Mouse (Mus musculus): ENCODE data around the gene Ubl7.

The Ubl7 gene

DNA sequence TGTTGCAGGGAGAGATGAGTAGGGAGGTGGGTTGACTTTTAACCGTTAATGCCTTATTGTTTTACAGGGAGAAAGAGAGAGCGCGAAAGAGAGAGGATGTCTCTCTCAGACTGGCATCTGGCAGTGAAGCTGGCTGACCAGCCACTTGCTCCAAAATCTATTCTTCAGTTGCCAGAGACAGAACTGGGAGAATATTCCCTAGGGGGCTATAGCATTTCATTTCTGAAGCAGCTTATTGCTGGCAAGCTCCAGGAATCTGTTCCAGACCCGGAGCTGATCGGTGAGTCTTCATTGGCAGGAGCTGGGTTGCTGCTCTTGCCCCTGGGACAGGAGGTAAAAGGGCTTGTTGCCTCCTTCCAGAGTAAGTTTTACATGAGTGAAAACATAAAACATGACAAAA is 1.8 kb downstream of the Ubl7 start:
- DNase-seq (ENCODE audit: low read depth, low spot score): no peak

DNA sequence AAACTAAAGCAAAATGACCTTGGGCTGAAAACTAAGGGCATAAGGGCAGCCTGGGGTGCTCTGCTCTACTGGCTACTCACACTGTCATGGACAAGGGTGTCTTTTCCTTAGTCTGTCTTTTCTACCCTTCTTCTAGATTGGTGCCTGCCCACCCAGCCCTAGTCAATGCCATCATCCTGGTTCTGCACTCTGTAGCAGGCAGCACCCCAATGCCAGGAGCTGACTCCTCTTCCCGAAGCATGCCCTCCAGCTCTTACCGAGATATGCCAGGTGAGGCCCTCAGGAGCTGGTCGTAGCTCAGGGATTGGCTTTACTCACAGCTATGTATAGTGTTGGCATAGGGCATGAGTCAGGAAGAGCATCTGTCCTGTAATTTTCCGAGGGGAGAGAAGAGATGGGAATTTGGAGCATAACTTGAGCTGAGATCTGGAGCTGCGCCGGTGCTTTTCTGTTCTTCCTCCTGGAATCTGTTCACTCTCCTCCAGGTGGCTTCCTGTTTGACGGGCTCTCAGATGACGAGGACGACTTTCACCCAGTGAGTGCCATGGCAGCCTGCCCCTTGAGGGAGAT is 10.8 kb downstream of the Ubl7 start:
- no peak for DNase-seq (ENCODE audit: low read depth, low spot score)

DNA sequence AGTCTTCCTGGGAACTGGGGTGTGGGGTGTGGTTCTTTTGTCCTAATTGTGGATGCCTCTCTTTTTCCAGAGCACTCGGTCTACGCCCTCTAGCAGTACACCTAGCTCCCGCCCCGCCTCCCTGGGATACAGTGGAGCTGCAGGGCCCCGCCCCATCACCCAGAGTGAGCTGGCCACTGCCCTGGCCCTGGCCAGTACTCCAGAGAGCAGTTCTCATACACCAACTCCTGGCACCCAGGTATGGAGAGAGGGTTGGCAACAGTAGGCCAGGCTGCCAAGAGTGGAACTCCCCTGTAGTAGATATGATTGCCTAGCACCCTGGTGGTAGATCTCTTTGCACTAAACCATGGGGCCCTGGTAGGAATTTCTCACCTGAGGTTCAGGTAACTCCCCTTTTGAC is 11.6 kb downstream of the Ubl7 start:
- no peak for DNase-seq (ENCODE audit: low read depth, low spot score)

DNA sequence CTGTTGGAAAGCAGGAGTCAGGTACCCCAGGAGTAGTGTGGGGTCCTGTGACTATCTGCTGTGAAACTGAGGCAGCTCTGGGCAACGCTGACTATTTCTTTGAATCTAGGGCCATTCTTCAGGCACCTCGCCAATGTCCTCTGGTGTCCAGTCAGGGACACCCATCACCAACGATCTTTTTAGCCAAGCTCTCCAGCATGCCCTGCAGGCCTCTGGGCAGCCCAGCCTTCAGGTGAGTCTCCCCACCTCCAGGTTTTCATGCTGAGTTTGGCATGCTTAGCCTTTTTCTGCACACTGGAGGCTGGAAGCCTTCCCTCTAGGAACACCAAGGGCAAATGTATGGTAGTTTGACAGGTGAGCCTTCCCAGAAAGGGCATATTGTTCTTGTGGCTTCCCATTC is 12.3 kb downstream of the Ubl7 start:
- no peak for DNase-seq (ENCODE audit: low read depth, low spot score)

DNA sequence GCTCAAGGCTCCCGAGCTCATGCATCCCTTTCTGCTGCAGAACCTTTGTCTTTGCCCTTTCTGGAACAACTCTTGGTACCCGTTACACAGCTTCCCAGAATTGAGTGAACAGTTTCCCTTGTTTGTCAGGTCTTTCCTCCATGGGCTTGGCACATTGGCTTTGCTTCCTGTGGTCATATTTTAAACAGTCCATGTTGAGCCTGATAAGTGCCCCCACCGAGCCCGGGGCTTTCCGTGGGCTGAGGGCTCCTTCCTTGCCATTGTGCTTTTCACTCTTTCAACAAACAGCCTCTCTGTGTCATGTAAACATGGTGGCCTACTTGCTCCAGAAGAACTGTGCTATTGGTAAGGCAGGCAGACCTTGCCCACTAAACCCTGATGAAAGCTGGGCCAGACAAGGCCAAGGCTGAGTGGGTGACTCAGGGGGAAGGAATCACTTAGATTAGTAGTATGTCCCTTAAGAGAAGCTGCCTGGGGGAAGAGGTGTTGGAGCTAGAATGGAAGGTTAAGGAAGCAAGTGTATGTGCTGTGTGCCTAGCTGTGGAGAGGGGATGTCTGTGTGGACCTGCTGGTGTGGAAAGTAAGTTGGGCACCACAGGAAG is 20.5 kb downstream of the Ubl7 start:
- no peak for DNase-seq (ENCODE audit: low read depth, low spot score)

DNA sequence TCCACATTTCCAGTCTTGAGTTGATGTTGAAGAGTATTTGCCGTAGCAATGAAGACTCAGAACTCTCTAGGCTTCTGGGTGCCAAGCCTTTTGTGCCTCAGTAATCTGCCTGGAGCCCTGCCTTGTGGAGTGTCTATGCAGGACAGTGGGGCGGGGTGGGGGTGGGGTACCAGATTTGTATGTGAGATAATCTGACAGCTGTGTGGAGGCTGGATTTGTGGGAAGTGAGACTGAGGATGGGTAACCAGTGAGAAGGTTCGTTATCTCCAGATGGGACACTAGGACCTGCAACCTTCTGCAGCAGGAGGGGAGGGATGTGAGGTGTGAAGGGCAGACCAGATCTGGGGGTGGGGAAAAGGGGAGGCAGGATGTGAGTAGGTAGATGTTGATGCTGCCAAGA is 21.5 kb downstream of the Ubl7 start:
- no peak for DNase-seq (ENCODE audit: low read depth, low spot score)

DNA sequence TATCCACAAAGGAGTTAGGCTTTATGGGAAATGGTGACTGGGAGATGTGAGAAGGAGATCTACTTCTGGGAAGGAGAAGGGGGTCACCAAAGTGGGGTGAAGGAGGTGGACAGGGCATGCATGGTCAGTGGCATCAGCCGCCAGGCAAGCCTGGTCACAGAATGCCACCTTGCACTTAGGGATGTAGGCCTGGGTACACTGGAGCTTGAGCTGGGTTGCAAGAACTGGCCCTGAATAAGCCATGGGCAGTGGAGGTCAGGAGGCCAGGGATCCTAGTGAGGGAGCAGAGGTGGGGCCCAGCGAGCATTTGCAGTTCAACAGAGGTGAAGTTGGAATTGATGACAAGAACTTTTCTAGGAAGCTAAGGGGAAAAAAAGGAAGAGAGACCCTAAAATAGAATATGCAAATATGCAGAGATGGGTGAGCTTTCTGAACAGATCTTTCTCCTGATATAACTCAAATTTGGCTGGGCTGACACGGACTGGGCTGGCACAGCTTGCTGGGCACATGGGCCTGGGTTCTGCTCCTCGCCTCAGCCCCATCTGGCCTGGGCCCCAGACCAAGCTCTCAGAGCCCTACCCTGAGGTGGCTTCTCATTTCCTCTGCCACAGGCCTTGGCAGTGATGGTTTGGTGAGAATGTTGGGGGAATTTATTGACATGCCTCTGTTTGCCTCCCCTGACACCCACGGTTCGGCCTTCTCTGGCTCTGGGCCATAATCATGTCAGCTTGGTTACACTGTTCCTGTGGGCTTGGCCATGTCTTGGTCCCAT is 22.2 kb downstream of the Ubl7 start:
- no peak for DNase-seq (ENCODE audit: low read depth, low spot score)

DNA sequence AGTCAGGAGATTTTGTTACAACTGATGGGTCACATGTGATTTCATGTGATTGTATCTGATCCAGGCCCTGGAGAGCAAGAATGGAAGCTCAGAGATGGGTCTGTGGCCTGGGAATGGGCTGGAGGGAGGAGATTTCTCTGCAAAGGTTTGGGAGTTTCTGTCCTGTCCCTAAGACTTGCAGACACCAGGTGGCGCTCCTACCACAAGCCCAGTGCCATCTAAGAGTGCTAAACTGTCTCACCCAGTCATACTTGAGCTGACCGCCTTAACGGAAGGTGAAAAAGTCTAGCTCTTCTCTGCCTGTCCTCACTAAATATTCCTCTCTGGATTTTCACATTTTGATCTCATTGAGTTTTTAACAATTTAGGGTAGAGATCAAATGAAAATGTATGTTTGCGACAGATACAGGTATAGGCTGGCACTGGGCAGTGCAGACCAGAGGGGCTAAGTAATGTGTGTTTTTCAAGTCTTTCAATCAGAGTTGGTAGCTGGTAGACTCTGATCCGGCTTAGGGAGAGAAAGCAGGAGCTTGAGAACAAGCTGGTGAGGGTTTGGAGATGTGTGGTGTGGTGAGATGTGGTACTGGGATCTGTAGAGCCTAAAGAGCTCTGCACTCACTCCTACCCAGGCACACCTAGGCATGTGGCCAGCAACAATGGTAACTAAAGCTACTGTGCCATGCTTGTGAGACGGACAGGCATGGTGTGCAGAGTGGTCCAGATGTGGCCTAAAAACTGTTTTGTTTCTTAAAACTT is 25.1 kb downstream of the Ubl7 start:
- DNase-seq (ENCODE audit: low read depth, low spot score): no peak

DNA sequence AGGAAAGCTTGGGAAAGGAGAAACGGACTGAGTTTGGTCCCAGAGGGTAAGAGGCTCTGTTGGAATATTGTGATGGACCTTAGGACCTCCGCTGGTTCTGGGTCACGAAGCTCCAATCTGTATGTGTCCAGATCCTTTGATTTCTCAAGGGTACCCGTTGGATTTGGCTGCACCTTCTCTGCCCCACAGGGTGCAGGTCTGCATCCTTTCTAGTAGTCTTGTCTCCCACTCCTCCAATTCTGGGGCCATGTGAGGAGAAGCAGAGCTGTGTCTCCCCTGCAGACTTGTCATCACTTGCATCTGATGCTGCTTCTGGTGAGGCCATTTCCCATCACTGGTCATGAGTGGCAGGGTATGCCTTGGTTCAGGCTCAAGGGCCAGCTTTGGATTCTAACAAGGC is 26.4 kb downstream of the Ubl7 start:
- no peak for DNase-seq (ENCODE audit: low read depth, low spot score)

DNA sequence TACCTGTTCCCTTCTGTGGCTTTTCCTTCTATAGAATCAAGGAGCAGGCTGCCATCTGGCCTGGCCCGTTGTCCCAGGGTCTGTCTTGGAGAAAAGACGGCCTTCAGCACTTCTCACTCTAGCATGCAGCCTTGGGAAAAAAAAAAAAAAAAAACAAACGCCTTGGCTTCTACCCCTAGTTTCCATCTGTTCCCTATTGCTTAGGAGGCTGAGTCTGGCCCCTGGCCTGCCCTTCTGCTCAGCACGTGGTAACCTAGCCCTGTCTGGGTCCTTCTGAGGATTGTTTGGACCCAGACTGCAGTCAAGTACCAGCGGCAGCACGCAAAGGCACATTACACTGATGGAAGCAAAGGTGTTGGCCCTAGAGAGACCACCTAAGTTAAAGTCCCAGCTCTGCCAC is 26.9 kb downstream of the Ubl7 start:
- DNase-seq (ENCODE audit: low read depth, low spot score): no peak

DNA sequence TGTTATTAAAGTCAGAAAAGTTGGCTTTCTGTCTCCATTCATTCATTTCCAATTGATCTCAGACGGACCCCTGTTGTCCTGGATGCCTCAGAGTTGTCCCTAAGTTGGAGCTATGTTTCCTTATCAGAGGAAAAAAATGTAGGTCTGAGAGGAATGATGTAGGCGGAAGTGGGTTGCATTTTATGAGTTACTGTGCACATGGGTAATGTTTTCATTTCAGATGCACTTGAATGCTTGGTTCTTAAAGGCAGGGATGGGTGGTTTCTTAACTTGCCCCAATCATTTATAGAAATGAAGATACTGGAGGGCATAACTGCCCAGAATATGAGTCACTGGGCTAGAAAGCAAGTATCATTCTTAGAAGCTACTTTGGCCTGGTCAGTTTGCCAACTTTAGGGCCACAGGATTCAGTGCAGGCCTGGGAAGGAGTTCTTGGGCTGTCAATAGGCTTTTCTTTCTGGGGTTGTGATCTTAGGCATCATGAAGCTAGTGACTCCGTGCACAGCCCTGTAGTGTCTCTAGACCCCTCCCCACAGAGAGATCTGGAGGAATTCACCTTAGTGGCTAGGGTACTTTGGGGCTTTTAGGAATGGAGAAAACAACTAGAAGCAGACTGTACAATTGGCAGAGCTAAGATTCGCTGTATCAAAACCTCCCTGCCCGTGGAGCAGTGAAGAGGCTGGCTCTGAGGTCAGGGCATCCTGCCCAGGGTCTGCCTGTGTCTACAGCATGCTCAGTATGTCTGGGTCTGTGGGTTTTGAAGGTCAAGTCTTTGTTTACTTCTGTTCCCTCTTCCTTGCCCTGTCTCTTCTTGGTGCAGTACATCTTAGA is 27.7 kb downstream of the Ubl7 start:
- DNase-seq (ENCODE audit: low read depth, low spot score): no peak

DNA sequence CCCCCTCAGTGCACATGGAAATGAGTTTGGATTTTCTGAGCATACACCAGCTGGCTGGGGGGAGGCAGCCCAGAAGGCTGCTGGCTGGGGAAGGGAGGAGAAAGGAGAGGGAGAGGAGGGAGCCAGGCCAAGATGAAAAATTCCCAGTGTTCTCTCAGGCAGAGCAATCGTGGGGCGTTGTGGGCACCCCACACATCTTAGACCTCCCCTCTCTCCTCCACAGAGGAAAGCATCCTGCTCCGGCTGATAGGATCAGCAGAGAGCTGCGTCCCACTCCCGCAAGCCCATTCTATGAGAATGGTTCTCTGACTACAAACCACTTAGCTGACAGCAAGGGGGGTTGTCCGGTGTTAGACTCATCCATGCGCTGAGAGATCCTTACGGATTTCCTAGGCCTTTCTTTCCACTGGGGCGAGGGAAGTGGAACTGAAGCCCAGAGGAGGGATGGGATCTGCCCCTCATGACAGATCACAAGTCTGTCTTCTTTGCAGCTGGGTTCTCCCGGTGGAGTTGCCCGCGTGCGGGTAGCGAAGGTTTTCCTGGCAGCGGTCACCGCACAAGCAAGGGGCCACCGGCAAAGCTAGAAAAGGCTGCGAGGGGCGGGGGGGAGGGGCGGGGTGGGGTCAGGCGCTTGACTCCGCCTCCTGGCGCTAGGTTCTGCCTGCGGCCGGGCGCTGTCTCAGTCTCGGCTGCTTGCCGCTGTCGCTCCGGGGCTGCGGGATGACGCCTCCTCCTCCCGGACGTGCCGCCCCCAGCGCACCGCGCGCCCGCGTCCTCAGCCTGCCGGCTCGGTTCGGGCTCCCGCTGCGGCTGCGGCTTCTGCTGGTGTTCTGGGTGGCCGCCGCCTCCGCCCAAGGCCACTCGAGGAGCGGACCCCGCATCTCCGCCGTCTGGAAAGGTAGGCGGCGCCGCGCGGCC is 28.9 kb downstream of the Ubl7 start, which contains the start of gene Sema7a:
Gene Sema7a, plus strand, starts transcription at position 682 of the 918 bp plus-strand sequence.
- peak; percentile 67 for DNase-seq (ENCODE audit: low read depth, low spot score)

DNA sequence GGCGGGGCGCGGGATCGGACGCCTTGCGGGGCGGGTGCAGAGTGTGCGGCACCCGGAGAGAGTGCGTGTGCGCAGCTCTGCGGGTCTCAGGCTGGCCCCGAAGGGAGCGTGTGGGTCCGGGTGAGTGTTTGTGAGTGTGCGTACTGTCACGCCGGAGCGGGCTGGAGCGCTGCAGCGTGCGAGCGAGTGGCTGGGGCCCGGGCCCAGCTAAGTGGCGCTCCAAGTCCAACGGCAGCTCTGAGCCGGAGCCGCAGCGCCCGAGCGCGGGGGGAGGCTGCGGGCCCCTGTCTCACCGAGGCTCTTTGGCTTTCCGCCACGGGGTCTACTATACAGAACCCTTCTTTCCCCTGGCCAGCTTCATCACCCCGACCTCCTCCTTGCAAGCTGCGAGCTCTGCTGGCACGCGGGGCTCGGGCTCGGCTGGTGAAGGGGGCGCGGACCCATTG is 29.6 kb downstream of the Ubl7 start:
- no peak for DNase-seq (ENCODE audit: low read depth, low spot score)

DNA sequence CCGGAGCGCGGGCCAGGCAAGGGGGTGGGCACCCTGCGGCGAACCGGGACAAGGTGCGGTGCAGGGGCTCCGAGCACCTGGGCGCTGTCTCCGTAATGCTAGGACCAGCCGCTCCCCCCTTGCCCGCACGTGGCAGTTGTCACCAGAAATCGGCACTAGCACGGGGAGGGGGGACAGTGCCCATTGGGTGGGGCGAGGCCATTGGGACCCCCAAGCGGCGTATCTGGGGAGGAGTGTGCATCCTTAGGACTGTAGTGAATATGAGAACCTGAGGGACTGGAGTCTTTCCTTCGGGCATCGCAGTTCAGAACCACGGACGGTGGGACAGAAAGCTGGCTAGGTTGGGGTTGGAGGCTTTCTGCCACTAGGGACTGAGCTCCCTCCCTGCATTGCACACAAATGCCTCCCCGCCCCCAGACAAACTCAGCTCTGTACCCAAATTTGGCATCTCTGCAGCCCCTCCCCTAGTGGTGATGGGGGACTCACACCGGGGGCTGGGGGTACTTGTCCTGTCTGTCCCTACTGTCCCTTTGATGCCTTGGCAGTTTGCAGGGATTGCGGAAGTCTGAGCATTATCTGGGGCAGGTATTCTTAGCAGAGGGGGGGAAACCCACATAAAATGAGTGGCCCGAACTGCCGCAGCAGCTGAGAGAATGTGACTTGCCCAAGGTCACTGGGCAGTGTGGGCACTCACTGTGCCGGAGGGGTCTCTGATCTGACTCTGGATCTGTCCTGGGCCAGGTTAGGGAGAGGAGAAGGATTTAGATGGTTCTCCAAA is 30.3 kb downstream of the Ubl7 start:
- DNase-seq (ENCODE audit: low read depth, low spot score): no peak

DNA sequence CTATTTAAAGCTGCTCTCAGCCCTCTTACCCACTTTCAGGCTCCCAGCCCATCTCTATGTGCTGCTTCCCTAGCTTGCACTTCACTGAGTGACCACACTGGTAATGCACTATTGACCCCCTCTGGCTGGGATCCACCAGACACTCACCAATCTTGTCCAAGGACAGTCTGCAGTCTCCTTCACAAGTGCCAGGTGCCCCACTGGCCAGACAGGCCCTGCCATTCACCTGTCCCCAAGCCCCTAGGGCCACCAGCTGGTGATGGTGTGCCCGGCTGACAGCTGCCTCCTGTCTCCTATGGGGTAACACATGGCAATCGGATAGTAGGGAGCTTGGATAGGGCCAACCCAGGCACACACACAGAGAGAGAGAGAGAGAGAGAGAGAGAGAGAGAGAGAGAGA is 31.3 kb downstream of the Ubl7 start:
- no peak for DNase-seq (ENCODE audit: low read depth, low spot score)

DNA sequence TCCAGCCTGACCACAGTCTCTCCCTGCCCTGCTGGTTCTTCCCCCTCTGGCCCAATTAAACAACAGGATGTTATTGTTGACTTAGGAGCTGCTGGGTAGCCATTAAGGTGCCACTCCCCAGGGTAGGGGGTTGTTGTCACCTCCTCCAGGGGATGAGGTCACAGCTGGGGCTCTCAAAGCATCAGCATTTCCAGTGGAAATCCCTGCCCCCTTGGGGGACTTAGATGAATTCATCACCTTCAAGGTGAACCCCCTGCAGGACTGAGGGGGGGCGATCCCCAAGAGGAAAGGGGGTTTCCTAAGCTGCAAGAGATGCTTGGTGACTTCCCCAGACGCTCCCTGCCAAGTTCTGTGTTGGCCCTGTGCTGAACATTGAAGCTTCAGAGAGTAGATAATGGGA is 32.3 kb downstream of the Ubl7 start:
- no peak for DNase-seq (ENCODE audit: low read depth, low spot score)

DNA sequence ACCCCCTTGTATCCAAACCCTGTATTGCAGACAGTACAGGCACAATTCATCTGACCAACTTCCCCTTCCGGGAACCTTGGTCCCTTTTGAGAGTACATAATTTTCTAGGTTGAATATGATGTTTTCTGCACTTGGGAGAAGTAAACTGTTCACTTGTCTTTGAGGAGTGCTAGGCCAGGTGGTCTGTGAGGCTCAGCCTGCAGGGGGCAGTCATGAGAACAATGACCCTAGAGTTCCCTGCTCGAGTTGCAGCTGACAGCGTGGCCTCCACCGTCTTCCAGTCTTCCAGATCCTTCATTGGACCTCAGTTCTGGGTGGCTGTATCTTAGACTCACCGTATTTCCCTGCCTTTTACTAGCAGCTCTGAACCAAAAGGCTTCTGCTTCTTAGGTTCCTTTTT is 33.8 kb downstream of the Ubl7 start:
- no peak for DNase-seq (ENCODE audit: low read depth, low spot score)

DNA sequence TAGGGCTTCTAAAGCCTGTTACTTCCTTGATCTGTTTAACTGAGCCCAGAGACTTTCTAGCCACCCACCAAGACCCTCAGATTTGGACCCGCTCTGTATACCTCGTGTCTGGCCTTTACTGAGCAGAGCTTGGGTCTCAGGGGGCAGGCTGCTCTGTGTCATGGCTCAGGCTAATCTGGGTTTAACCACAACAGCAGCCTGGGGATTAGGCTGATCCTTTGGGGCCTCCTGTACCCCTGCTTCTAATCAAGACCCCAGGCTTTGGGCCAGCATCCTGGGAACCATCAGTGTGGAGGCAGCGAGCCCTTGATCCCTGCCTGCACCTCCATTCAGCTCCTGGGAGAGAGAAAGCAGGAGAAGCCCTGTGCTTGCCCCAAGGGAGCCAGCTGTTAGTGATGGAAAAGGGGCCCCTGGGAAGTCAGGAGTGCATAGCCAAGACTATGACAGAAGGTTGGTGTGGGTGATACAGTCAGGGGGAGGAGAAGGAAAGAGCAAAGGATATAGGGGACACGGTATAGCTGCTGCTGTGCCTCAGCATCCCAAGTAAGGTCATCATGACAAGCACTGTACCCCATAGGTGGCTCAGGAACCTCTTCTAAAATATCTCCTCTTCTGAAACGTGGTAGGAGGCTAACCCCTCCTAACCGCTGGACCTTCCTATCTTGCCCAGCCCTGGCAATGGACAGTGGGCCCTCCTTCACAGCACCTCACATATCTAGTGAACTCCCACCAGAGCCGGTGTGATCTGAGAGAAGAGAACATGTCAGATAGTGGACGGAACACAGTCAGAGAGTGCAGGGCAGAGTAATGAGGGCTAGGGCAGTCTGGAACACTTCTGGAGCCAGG is 35.2 kb downstream of the Ubl7 start:
- no peak for DNase-seq (ENCODE audit: low read depth, low spot score)
